Mouse (Mus musculus) megakaryocyte, embryonic 14.5 days (primary cell): Measurements from ENCODE around the gene Hes6. TPM values are rescaled to one million over a fixed set of nuclear protein-coding genes. Genes with fewer than 3 reads are reported as not detected.

Source experiments
- H3K27me3 ChIP-seq: replicated peaks from 2 replicates; pipeline ENCODE3; 2012; ENCODE audit warnings: inconsistent platforms
- H3K36me3 ChIP-seq: replicated peaks from 2 replicates; pipeline ENCODE3; 2012; ENCODE audit warnings: low read length, inconsistent platforms, mixed read lengths
- H3K4me1 ChIP-seq: 2 replicates; pipeline ENCODE4 v1.6.1; 2012; ENCODE audit warnings: inconsistent platforms
- H3K4me3 ChIP-seq: replicated peaks from 2 replicates; pipeline ENCODE3; 2012; ENCODE audit warnings: moderate library complexity, mild to moderate bottlenecking, inconsistent platforms
- H3K9me3 ChIP-seq: 2 replicates; pipeline ENCODE4 v1.6.1; 2012; ENCODE audit warnings: inconsistent platforms
- FLI1 ChIP-seq: IDR thresholded peaks from 2 replicates; pipeline ENCODE4 v1.6.1; 2012; ENCODE audit warnings: low read length, inconsistent platforms, mixed read lengths
- GATA1 ChIP-seq: IDR thresholded peaks from 3 replicates; pipeline ENCODE4 v1.6.1; 2012; ENCODE audit warnings: mixed read lengths, low read length, inconsistent platforms, borderline replicate concordance
- polyA plus RNA-seq: library from polyadenylated mRNA; stranded (reverse); fragments of >175 nt; gene quantifications from 2 replicates; pipeline ENCODE4 v1.2.3, GENCODE M21; 2012; ENCODE audit warnings: low replicate concordance; ENCODE audit not compliant: insufficient read depth

Hes6 gene
- polyA plus RNA-seq, 1 experiment, result 60.4 TPM

- Histone ChIP-seq H3K4me1 (0 out of 2 replicates have a peak, but pooled peaks cover 3% of the 10 kb centered on the region), H3K9me3 (no peaks in the 10 kb centered on the region), H3K27me3 (peaks cover 1% of the 10 kb centered on the region), H3K36me3 (peaks cover 99% of the 10 kb centered on the region), H3K4me3 (no peak overlapping the region)
- no peak for TF ChIP-seq FLI1
- no peak for TF ChIP-seq GATA1
Measured at GRCm38 (mm10) chr1:91373414-91373835, 40.4 kb downstream of the Hes6 start.

GRCm38 (mm10) chr1:91370055-91370454 lies 43.8 kb downstream of the Hes6 start:
- Histone ChIP-seq H3K4me3 (no peak overlapping the region), H3K36me3 (peaks cover 68% of the 10 kb centered on the region), H3K4me1 (peaks cover 20% of the 10 kb centered on the region), H3K9me3 (peaks cover 2% of the 10 kb centered on the region), H3K27me3 (peaks cover 27% of the 10 kb centered on the region)
- no peak for TF ChIP-seq FLI1
- TF ChIP-seq GATA1, result no peak

- Histone ChIP-seq H3K36me3 (peaks cover 64% of the 10 kb centered on the region), H3K9me3 (peaks cover 8% of the 10 kb centered on the region), H3K27me3 (peaks cover 33% of the 10 kb centered on the region)
Measured at GRCm38 (mm10) chr1:91369408-91369807, 44.4 kb downstream of the Hes6 start.

DNA sequence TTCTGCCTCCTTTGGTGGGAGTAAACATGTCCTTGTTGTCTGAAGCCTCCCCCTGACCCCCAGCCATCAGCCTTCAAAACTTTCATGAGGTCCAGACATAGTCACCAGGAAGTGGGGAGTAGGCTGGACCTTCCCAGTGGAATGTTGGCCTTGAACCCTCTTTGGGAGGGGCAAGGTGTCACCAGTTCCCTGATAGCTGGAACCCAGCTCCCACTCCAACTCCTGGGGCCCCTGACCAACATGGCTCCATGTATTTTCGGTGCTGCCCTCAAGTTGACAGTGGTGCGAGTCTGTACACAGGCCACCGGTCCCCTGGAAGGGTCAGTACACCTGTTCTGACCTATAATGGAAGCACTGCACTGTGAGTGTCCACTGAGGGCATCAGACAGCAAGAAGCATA lies 46.5 kb downstream of the Hes6 start:
- no peak for TF ChIP-seq FLI1
- TF ChIP-seq GATA1, result no peak
- Histone ChIP-seq H3K36me3 (peaks cover 44% of the 10 kb centered on the region), H3K9me3 (peaks cover 29% of the 10 kb centered on the region), H3K4me1 (peaks cover 20% of the 10 kb centered on the region), H3K27me3 (peaks cover 43% of the 10 kb centered on the region), H3K4me3 (no peak overlapping the region)

More at GRCm38 (mm10) chr1:91369408-91369807, 44.4 kb downstream of the Hes6 start:
- TF ChIP-seq FLI1 (no peak), GATA1 (no peak)
- Histone ChIP-seq H3K4me3 (no peak overlapping the region), H3K4me1 (peaks cover 20% of the 10 kb centered on the region)

DNA sequence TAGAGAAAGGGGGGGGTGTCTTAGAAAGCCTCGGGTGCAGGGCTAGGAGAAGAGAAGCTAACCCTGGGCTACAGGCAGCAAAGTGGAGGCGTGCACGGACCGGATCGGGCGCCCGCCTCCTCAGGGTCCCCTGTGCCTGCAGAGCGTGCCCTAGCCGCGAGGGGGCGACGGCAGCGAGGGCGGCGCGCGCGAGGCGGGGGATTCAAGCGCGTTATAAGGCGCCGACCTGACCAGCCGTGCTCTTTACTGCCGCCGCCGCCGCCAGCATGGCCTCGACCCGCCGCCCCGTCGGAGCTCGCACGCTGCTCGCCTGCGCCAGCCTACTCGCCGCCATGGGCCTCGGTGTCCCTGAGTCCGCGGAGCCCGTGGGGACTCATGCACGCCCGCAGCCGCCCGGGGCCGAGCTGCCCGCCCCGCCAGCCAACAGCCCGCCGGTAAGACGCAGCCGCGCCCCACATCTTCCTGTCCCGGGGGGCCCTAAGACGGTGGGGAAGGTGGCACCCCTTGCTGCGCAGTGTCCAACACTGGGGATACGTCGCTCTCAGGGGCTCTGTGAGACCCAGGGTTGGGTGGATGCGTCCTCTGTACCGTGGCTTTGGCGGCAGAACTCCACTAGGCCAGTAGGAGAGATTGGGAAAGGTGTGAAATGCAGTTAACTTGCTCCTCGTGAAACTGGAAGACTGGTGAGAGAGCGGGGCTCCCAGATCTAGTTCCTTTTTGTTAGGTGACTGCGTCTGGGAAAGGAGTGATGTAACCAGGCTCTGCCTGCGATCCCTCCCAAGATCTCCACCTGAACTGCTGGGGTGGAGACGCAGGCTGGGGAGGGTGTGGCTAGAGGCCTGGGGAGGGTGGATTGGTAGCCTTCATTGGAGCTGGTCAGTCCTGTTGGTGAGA lies 47.4 kb downstream of the Hes6 start, which contains the start of gene Erfe:
TSS of gene Erfe (plus strand) at position 216 of the 894 bp plus-strand sequence.
- no peak for TF ChIP-seq GATA1
- TF ChIP-seq FLI1, result no peak
- H3K27me3 ChIP-seq, result peaks cover 51% of the 10 kb centered on the region
- H3K4me1 ChIP-seq, result peaks cover 20% of the 10 kb centered on the region
- H3K4me3 ChIP-seq, result peak within 1 kb of the TSS; percentile 91
- peaks cover 36% of the 10 kb centered on the region for H3K36me3 ChIP-seq
- peaks cover 36% of the 10 kb centered on the region for H3K9me3 ChIP-seq

DNA sequence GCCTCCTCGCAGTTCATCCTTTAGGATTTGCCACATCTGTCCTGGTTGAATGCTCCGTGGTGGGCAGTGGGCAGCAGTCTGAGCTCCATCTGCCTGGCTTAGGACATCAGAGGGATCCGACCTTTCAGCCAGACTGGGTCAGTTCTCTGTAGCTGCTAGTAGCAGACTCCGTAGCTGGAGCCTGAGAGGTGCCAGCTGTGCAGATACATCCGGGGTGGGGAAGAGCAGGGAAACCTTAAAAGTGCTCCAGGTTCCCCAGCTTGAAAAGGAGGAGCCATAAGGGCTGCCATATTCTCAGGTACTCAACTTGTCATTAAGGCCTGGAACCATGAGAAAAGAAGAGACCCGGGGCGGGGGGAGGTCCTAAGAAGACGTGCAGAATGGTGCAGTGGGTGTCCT lies 48.0 kb downstream of the Hes6 start:
- Histone ChIP-seq H3K27me3 (peaks cover 58% of the 10 kb centered on the region), H3K36me3 (peaks cover 29% of the 10 kb centered on the region), H3K4me3 (peak overlapping the region; percentile 91), H3K4me1 (peaks cover 20% of the 10 kb centered on the region), H3K9me3 (peaks cover 37% of the 10 kb centered on the region)
- no peak for TF ChIP-seq GATA1
- no peak for TF ChIP-seq FLI1

DNA sequence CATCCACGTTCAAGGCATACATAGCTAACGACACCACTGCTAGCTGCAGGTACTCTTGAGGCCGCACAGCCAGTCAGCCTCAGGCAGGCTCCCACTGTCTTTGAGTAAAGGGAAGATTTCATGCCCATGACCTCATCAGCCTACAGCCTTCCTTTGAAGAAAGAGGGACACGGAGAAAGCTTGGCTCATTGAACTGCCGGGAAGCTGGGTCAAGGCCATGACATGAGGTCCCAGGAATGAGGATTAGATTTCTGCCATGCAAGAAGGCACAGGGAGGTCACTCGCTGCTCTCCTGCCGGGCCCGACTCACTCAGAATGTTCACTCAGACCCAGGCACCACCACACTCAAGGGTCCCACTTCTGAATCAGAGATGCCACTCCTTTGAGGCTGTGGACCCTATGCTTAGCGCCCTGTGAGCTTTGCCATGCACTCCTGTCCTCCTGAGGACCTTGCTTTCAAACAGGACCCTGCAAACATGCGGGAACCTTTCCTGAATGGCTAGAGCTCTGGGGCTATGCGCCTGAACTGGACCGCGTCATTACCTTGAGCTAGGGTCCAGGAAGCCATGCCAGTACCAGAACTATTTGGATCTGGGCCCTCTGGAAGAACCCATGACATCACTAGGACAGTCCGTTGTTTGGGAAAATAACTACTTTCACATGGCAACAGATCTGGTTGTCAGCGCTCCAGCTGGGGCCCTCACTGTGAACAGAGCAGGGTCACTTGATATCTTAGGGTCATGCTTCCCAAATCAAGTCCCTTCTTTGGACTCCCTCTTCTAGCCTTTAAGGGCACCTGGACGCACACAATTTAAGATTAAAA lies 48.8 kb downstream of the Hes6 start:
- TF ChIP-seq GATA1 (no peak), FLI1 (no peak)
- Histone ChIP-seq H3K4me1 (peaks cover 20% of the 10 kb centered on the region), H3K4me3 (no peak overlapping the region), H3K36me3 (peaks cover 22% of the 10 kb centered on the region), H3K27me3 (peaks cover 63% of the 10 kb centered on the region), H3K9me3 (peaks cover 37% of the 10 kb centered on the region)

DNA sequence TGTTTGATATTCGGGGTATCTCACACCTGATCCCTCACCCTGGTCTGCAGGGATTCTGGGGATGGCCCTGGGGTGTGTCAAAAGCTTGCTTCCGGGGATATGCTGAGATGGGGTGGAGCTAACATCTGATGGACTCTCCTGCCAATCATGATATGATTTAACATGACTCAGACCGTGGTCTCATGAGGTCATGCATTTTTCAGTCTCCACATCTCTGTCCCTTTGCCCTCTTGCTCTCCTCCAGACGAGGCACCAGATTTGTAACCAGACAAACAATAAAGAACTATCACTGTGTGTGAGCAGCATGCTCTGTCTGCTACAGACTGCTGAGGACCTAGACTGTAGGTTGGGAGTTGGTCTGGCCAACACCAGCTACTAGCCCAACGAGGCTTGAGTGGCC lies 51.7 kb downstream of the Hes6 start:
- no peak overlapping the region for H3K4me3 ChIP-seq
- TF ChIP-seq FLI1 (no peak), GATA1 (no peak)
- peaks cover 4% of the 10 kb centered on the region for H3K36me3 ChIP-seq
- peaks cover 15% of the 10 kb centered on the region for H3K4me1 ChIP-seq
- H3K27me3 ChIP-seq, result peaks cover 79% of the 10 kb centered on the region
- H3K9me3 ChIP-seq, result peaks cover 37% of the 10 kb centered on the region

Other genes with a start within 250 kb of the Hes6 start
- 2.9 and 16.0 TPM in 2 replicates for gene Ramp1, start 234.2 kb downstream of the Hes6 start, polyA plus RNA-seq
- gene Ube2f, start 163.7 kb downstream of the Hes6 start, polyA plus RNA-seq, result 4.9 and 13.4 TPM in 2 replicates
- 13.6 and 18.3 TPM in 2 replicates for gene Scly, start 115.7 kb downstream of the Hes6 start, polyA plus RNA-seq
- gene Espnl, start 92.0 kb downstream of the Hes6 start, polyA plus RNA-seq, result 0.23 and 0.50 TPM in 2 replicates
- not detected in 2 replicates for gene Klhl30, start 63.0 kb downstream of the Hes6 start, polyA plus RNA-seq
- 0.04 TPM in 1 of 2 replicates, not detected in the other for gene Erfe, start 47.6 kb downstream of the Hes6 start, polyA plus RNA-seq
- 13.9 and 52.5 TPM in 2 replicates for gene Ilkap, start 15.2 kb downstream of the Hes6 start, polyA plus RNA-seq
- gene Per2, start 45.3 kb upstream of the Hes6 start, polyA plus RNA-seq, result 0.73 and 1.0 TPM in 2 replicates
- gene Traf3ip1, start 80.6 kb upstream of the Hes6 start, polyA plus RNA-seq, result 2.0 TPM in 1 of 2 replicates, not detected in the other
- 3.0 and 8.1 TPM in 2 replicates for gene Asb1, start 126.5 kb upstream of the Hes6 start, polyA plus RNA-seq